Mouse (Mus musculus): ENCODE data around the gene Pou6f1.
"Not testable (repeated sequence)": the region's sequence is repeated elsewhere in the genome, so short reads cannot be mapped to it uniquely, and the experiment has no call there.

DNA sequence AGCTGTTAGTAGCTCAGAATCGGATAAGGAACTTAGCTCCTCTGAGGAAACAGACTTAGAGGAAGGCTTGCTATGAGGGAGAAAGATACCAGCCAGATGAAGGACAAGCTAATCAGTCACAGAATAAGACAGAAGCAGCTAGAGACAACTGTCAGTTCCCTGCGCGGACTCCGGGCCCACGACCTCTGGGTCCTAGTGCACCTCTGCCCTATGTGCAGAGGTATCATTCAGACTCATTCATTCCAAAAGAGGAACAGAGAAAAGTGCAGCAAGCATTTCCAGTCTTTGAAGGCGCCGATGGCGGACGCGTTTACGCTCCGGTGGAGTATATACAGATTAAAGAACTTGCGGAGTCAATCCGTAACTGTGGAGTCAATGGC, 56.1 kb downstream of the Pou6f1 start:
- not testable (repeated sequence) for TF ChIP-seq GATA1, TAL1 (IDR thresholded peaks at IDR 0.05; ENCODE audit: low read length)
